Comparison of ENCODE assay signal across 9 mouse cellular contexts in genomic region chr5:121449976-121450375, GRCm38 (mm10). TPM values are rescaled to one million over a fixed set of nuclear protein-coding genes. Genes with fewer than 3 reads are reported as not detected.
DNase-seq lines count a peak whose midpoint lies in the region; ATAC-seq and TF ChIP-seq lines count a peak whose summit lies in the region.
"Had no signal": no experiment of that assay in that cellular context is flagged by ENCODE, and none has a peak within 500 bp of the region (broad histone marks: within the 10 kb centered on the region; RNA-seq: fewer than 3 reads in every experiment).

No protein-coding gene starts in this region.

- H3K4me2 ChIP-seq in intestine, postnatal 0 days (replicated peaks; ENCODE audit: low read depth) = no peak overlapping the region
- no peak overlapping the region for H3K4me2 ChIP-seq in stomach, postnatal 0 days (replicated peaks; ENCODE audit: low read depth)

- no peak for ATAC-seq in Patski
- ATAC-seq in intestine, postnatal 0 days = no peak
- ATAC-seq in megakaryocyte, adult 5-6 weeks (ENCODE audit: poor library complexity, severe bottlenecking) = peak; percentile 34
- no peak for ATAC-seq in stomach, postnatal 0 days (ENCODE audit: low FRiP score, low TSS enrichment)

- peaks cover 32% of the 10 kb centered on the region for H3K36me3 ChIP-seq in intestine, postnatal 0 days (ENCODE audit: control insufficient read depth, insufficient read depth)
- peaks cover 18% of the 10 kb centered on the region for H3K36me3 ChIP-seq in stomach, postnatal 0 days (ENCODE audit: control insufficient read depth, insufficient read depth, low read length)

- 53% methylated on average over 6 of the region's 6 CpGs for WGBS in intestine, postnatal 0 days
- 66% methylated on average over 6 of the region's 6 CpGs for WGBS in stomach, postnatal 0 days

- CTCF ChIA-PET in Patski (lab: Charles Lee) = interaction anchor here (1.0 to 1.2 kb wide), 3 partner anchors 23 to 28 kb away, joined by 3 to 7 read pairs (median 4); no protein-coding TSS in a partner anchor

- POLR2A ChIA-PET in Patski (lab: Charles Lee) = no interaction called here

- H3K27me3 ChIP-seq in Patski = no peaks in the 10 kb centered on the region
- no peaks in the 10 kb centered on the region for H3K27me3 ChIP-seq in intestine, postnatal 0 days (replicated peaks; ENCODE audit: control insufficient read depth, insufficient read depth, low read length)
- H3K27me3 ChIP-seq in stomach, postnatal 0 days (ENCODE audit: control insufficient read depth, insufficient read depth, low read length) = no peaks in the 10 kb centered on the region
- H3K27me3 ChIP-seq: neural tube, embryonic 12.5 days had no signal

- DNase-seq in left cerebral cortex, adult 2 months (ENCODE audit: extremely low spot score in 1 of 2, low spot score in 2 of 2) = peak in 1 of 2 experiments; percentile 39
- no peak for DNase-seq in left cerebral cortex, postnatal 36 days (ENCODE audit: low spot score in 2 of 2)
- no peak for DNase-seq in Patski (ENCODE audit: low read depth, low spot score)
- peak; percentile 77 for DNase-seq in c-Kit-positive CD71-positive TER-119-positive erythroid progenitor cells, embryonic 14.5 days (ENCODE audit: low spot score)
- peak; percentile 74 for DNase-seq in stomach, postnatal 0 days (ENCODE audit: low spot score)

- no peaks in the 10 kb centered on the region for H3K9me3 ChIP-seq in intestine, postnatal 0 days (ENCODE audit: control insufficient read depth)
- H3K9me3 ChIP-seq in stomach, postnatal 0 days (ENCODE audit: control insufficient read depth, low read length) = no peaks in the 10 kb centered on the region
- H3K9me3 ChIP-seq: neural tube, embryonic 12.5 days had no signal

- H3K9ac ChIP-seq in intestine, postnatal 0 days (ENCODE audit: low read depth, low read length) = no peak overlapping the region
- no peak overlapping the region for H3K9ac ChIP-seq in stomach, postnatal 0 days (ENCODE audit: low read length)
- H3K9ac ChIP-seq: neural tube, embryonic 12.5 days had no signal

- in situ Hi-C loops in Patski (cut with MboI; ENCODE audit: low pct_unique_long_range_greater_than_20kb) = no loop called here

- intact Hi-C loops in left cerebral cortex, adult 2 months (cut with DNase I) = no loop called here
- intact Hi-C loops in left cerebral cortex, postnatal 36 days (cut with DNase I) = loop anchor here (2.0 kb wide), 1 partner anchor 27 kb away; no protein-coding TSS in a partner anchor

- H3K4me1 ChIP-seq in intestine, postnatal 0 days (replicated peaks; ENCODE audit: control insufficient read depth, insufficient read depth, low read length) = peaks cover 18% of the 10 kb centered on the region
- peaks cover 8% of the 10 kb centered on the region for H3K4me1 ChIP-seq in stomach, postnatal 0 days (replicated peaks; ENCODE audit: control insufficient read depth, insufficient read depth)

- TF ChIP-seq CTCF in left cerebral cortex, adult 2 months (IDR thresholded peaks at IDR 0.05) = peak; percentile 48
- peak; percentile 80 for TF ChIP-seq CTCF in Patski (IDR thresholded peaks at IDR 0.05)
- peak; percentile 70 for TF ChIP-seq CTCF in intestine, postnatal 0 days (IDR thresholded peaks at IDR 0.05; ENCODE audit: low read depth)
- peak; percentile 75 for TF ChIP-seq CTCF in stomach, postnatal 0 days (IDR thresholded peaks at IDR 0.05; ENCODE audit: low read depth)

- H3K4me3 ChIP-seq in left cerebral cortex, adult 2 months = no peak overlapping the region
- no peak overlapping the region for H3K4me3 ChIP-seq in intestine, postnatal 0 days (ENCODE audit: low read depth, low read length)
- H3K4me3 ChIP-seq in stomach, postnatal 0 days (ENCODE audit: low read depth, low read length) = no peak overlapping the region
- H3K4me3 ChIP-seq: neural tube, embryonic 12.5 days had no signal

- H3K27ac ChIP-seq in left cerebral cortex, adult 2 months = no peak overlapping the region
- no peak overlapping the region for H3K27ac ChIP-seq in intestine, postnatal 0 days (ENCODE audit: low read depth, low read length)
- H3K27ac ChIP-seq in stomach, postnatal 0 days (replicated peaks) = no peak overlapping the region
- H3K27ac ChIP-seq: neural tube, embryonic 12.5 days had no signal

- no peak for TF ChIP-seq EP300 in stomach, postnatal 0 days (optimal IDR thresholded peaks at IDR 0.05)

RNA-seq across cellular contexts. Expression of gene Tmem116, which starts 1.7 kb away (rescaled TPM):
- 1 to 10 TPM; 7.5 to 8.7 TPM for total RNA-seq in left cerebral cortex, adult 2 months (2021)
- total RNA-seq in left cerebral cortex, postnatal 36 days (2021) = 1 to 10 TPM; 9.2 to 9.4 TPM
- polyA plus RNA-seq in Patski (2021) = 2.8 TPM
- polyA plus RNA-seq in intestine, postnatal 0 days (2015; fragmentation: Nextera tagmentation; extraction: Ambion mirVana) = 6.8 and 7.2 TPM in 2 replicates
- total RNA-seq in megakaryocyte, adult 5-6 weeks (2015) = not detected in 2 replicates
- not detected in 2 replicates for total RNA-seq in megakaryocyte, adult 5-6 weeks (2017)
- polyA plus RNA-seq in stomach, postnatal 0 days (2015; fragmentation: Nextera tagmentation; extraction: Ambion mirVana) = 4.5 and 4.8 TPM in 2 replicates

RNA-seq across cellular contexts. Expression of gene Erp29, which starts 2.3 kb away (rescaled TPM):
- total RNA-seq in left cerebral cortex, adult 2 months (2021) = 100 to 1,000 TPM; 129 to 136 TPM
- 100 to 1,000 TPM; 140 to 151 TPM for total RNA-seq in left cerebral cortex, postnatal 36 days (2021)
- 219 TPM for polyA plus RNA-seq in Patski (2021)
- polyA plus RNA-seq in intestine, postnatal 0 days (2015; fragmentation: Nextera tagmentation; extraction: Ambion mirVana) = 164 and 175 TPM in 2 replicates
- total RNA-seq in megakaryocyte, adult 5-6 weeks (2015) = 266 and 273 TPM in 2 replicates
- total RNA-seq in megakaryocyte, adult 5-6 weeks (2017) = 936 and 1,238 TPM in 2 replicates
- polyA plus RNA-seq in stomach, postnatal 0 days (2015; fragmentation: Nextera tagmentation; extraction: Ambion mirVana) = 142 and 143 TPM in 2 replicates

RNA-seq across cellular contexts. Expression of gene Naa25, which starts 52.2 kb away (rescaled TPM):
- 10 to 100 TPM; 42.9 to 43.3 TPM for total RNA-seq in left cerebral cortex, adult 2 months (2021)
- 10 to 100 TPM; 39.4 to 40.7 TPM for total RNA-seq in left cerebral cortex, postnatal 36 days (2021)
- polyA plus RNA-seq in Patski (2021) = 36.3 TPM
- polyA plus RNA-seq in intestine, postnatal 0 days (2015; fragmentation: Nextera tagmentation; extraction: Ambion mirVana) = 14.2 and 15.0 TPM in 2 replicates
- total RNA-seq in megakaryocyte, adult 5-6 weeks (2015) = 13.3 and 17.9 TPM in 2 replicates
- 25.6 and 32.2 TPM in 2 replicates for total RNA-seq in megakaryocyte, adult 5-6 weeks (2017)
- polyA plus RNA-seq in stomach, postnatal 0 days (2015; fragmentation: Nextera tagmentation; extraction: Ambion mirVana) = 21.6 and 22.0 TPM in 2 replicates

RNA-seq across cellular contexts. Expression of gene Adam1b, which starts 53.3 kb away (rescaled TPM):
- total RNA-seq in left cerebral cortex, adult 2 months (2021) = under 1 TPM in 1 of 2 experiments, not detected in 1; 0.12 TPM
- under 1 TPM in 1 of 2 experiments, not detected in 1; 0.10 TPM for total RNA-seq in left cerebral cortex, postnatal 36 days (2021)
- polyA plus RNA-seq in Patski (2021) = 0.10 TPM
- 0.04 TPM in 1 of 2 replicates, not detected in the other for polyA plus RNA-seq in intestine, postnatal 0 days (2015; fragmentation: Nextera tagmentation; extraction: Ambion mirVana)
- total RNA-seq in megakaryocyte, adult 5-6 weeks (2015) = not detected in 2 replicates
- 0.24 TPM in 1 of 2 replicates, not detected in the other for total RNA-seq in megakaryocyte, adult 5-6 weeks (2017)
- not detected in 2 replicates for polyA plus RNA-seq in stomach, postnatal 0 days (2015; fragmentation: Nextera tagmentation; extraction: Ambion mirVana)
- total RNA-seq: gastrocnemius, postnatal 4 days had no signal
- polyA plus RNA-seq: neural tube, embryonic 12.5 days had no signal

Comparison
In these comparisons a context has a peak if more than half of its experiments do, and no peak if none do; other contexts are left out.
1. DNase-seq: peak in c-Kit-positive CD71-positive TER-119-positive erythroid progenitor cells, embryonic 14.5 days (single experiment) and stomach, postnatal 0 days (single experiment); none in left cerebral cortex, postnatal 36 days (0 of 2) and Patski (single experiment).
2. RNA of gene Tmem116, which starts 1.7 kb away (total RNA-seq): 9.2 to 9.4 TPM in left cerebral cortex, postnatal 36 days and 7.5 to 8.7 TPM in left cerebral cortex, adult 2 months; not detected in megakaryocyte, adult 5-6 weeks; every median in the first group is over 4 times any median in the second.
3. Peak in every context shown above with its lines, with median percentiles within 50 percentile points of each other: CTCF ChIP-seq.